Mouse (Mus musculus) liver, adult 2 months (tissue): Measurements from ENCODE around the gene Nup50. TPM values are rescaled to one million over a fixed set of nuclear protein-coding genes. Genes with fewer than 3 reads are reported as not detected.
A peak's percentile ranks its signal among the peaks of the same experiment; 100 is the strongest.

Experiments
- DNase-seq: peaks from one replicate; pipeline ENCODE4 v3.0.0-alpha.2; 2011; ENCODE audit warnings: low read depth, low spot score; ENCODE audit errors: extremely low read depth
- H3K27ac ChIP-seq: fragments of 200-500 bp; replicated peaks from 2 replicates; pipeline ENCODE4 v1.5.1; 2012; ENCODE audit warnings: low read depth, mild to moderate bottlenecking, control low read depth, inconsistent platforms, low read length; ENCODE audit not compliant: insufficient read depth
- H3K27me3 ChIP-seq: fragments of 200-500 bp; 2 replicates; pipeline ENCODE4 v1.6.1; 2012; ENCODE audit warnings: mild to moderate bottlenecking, moderate library complexity, low read length, inconsistent platforms; ENCODE audit not compliant: control insufficient read depth, insufficient read depth
- H3K36me3 ChIP-seq: fragments of 200-500 bp; 2 replicates; pipeline ENCODE4 v1.6.1; 2012; ENCODE audit warnings: low read length, inconsistent platforms; ENCODE audit not compliant: control insufficient read depth, insufficient read depth
- H3K4me1 ChIP-seq: fragments of 200-500 bp; 2 replicates; pipeline ENCODE4 v1.6.1; 2011; ENCODE audit warnings: low read length; ENCODE audit not compliant: control insufficient read depth, insufficient read depth
- H3K4me3 ChIP-seq: fragments of 200-500 bp; 2 replicates; pipeline ENCODE4 v1.5.1; 2011; ENCODE audit warnings: low read depth, mild to moderate bottlenecking, control low read depth, low read length, moderate library complexity; ENCODE audit not compliant: insufficient read depth
- H3K79me2 ChIP-seq: fragments of 200-500 bp; 2 replicates; pipeline ENCODE4 v1.6.1; 2012; ENCODE audit warnings: inconsistent platforms, mild to moderate bottlenecking, low read length, moderate library complexity; ENCODE audit not compliant: control insufficient read depth, insufficient read depth
- H3K9ac ChIP-seq: fragments of 200-500 bp; 2 replicates; pipeline ENCODE4 v1.6.1; 2012; ENCODE audit warnings: low read depth, mild to moderate bottlenecking, control low read depth, inconsistent platforms, low read length
- CTCF ChIP-seq: fragments of 200-500 bp; IDR thresholded peaks from 2 replicates; pipeline ENCODE4 v1.5.1; 2011; ENCODE audit warnings: low read depth, low read length, control low read depth
- POLR2A ChIP-seq: fragments of 200-500 bp; IDR thresholded peaks from 2 replicates; pipeline ENCODE4 v1.6.1; 2011; ENCODE audit warnings: low read length, control low read depth; ENCODE audit not compliant: insufficient read depth; ENCODE audit errors: extremely low read depth
- WGBS: fragments of 180-500 bp; shearing (Covaris S2); methylation state at CpG from one replicate; pipeline ENCODE4 v1.1.7; 2018; 5-methylcytosine and 5-hydroxymethylcytosine counted together
- polyA plus RNA-seq: library from polyadenylated mRNA; depleted of rRNA; stranded (reverse); fragments of >200 nt; gene quantifications from 2 replicates; pipeline ENCODE4 v1.2.3, GENCODE M21; 2012
- total RNA-seq: library from RNA; depleted of rRNA; stranded (reverse); fragments of >200 nt; gene quantifications from 2 replicates; pipeline ENCODE4 v1.2.3, GENCODE M21; 2014

The Nup50 gene
- total and polyA plus RNA-seq, 2 experiments: 5.0 to 9.0 TPM

DNA sequence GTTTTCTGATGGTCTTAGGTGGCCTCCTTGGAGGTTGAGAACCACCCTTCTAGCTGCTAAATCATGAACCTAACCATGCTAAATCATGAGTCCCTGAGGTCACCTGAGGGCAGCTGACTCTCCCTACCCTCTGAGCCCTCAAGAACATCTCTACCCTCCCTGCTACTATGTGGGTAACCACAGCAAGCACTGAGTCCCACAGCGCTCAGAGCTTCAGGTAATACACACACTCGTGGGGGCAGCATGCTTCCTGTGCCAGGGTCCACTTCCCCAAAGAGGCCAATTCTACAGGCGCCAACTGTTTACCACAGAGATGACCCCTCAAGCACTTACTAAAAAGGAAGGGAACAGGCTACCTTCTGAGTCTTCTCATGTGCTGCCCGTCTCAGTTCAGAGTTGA lies 45.3 kb downstream of the Nup50 start:
- H3K4me3 ChIP-seq: no peak overlapping the region
- no peaks in the 10 kb centered on the region for H3K27me3 ChIP-seq
- no peak for DNase-seq
- no peak overlapping the region for H3K9ac ChIP-seq
- peaks cover 34% of the 10 kb centered on the region; the same call in 1 of the 2 replicates for H3K79me2 ChIP-seq
- no peak overlapping the region for H3K27ac ChIP-seq
- 83% methylated on average over 4 of the region's 4 CpGs for WGBS
- H3K4me1 ChIP-seq: peaks cover 4% of the 10 kb centered on the region
- TF ChIP-seq POLR2A (no peak), CTCF (no peak)
- H3K36me3 ChIP-seq: no peaks in the 10 kb centered on the region

GRCm38 (mm10) chr15:84972860-84973543 lies 49.8 kb downstream of the Nup50 start:
- H3K79me2 ChIP-seq: peaks cover 27% of the 10 kb centered on the region
- no peak overlapping the region for H3K4me3 ChIP-seq
- no peaks in the 10 kb centered on the region for H3K36me3 ChIP-seq
- DNase-seq: peak; percentile 81
- 0 out of 2 replicates have a peak, but pooled peaks have one; percentile 16 for TF ChIP-seq CTCF
- no peak for TF ChIP-seq POLR2A
- 54% methylated on average over 8 of the region's 8 CpGs for WGBS
- H3K9ac ChIP-seq: no peak overlapping the region
- no peak overlapping the region for H3K27ac ChIP-seq
- H3K4me1 ChIP-seq: peaks cover 10% of the 10 kb centered on the region
- no peaks in the 10 kb centered on the region for H3K27me3 ChIP-seq

DNA sequence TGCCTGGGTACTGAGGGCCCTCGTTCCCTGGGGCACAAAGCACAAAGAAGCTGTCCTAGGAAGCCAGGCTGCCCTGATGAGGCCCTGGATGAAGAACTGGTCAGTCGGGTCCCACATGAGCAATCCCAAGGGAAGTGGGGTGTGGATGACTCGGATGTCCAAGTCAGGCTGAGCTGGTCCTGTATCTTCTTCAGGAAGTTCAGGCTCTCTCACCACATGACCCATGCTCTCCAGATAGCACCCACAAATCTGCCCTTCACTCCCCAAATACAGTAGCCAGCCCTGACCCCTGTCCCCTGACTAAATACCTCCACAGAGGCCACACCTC lies 50.3 kb downstream of the Nup50 start:
- Histone ChIP-seq H3K27me3 (no peaks in the 10 kb centered on the region), H3K9ac (no peak overlapping the region), H3K79me2 (peaks cover 26% of the 10 kb centered on the region), H3K4me1 (peaks cover 14% of the 10 kb centered on the region), H3K4me3 (no peak overlapping the region), H3K36me3 (no peaks in the 10 kb centered on the region), H3K27ac (no peak overlapping the region)
- DNase-seq: peak; percentile 38
- 51% methylated on average over 3 of the region's 3 CpGs for WGBS
- TF ChIP-seq CTCF (no peak), POLR2A (no peak)

GRCm38 (mm10) chr15:84975729-84976128 lies 52.5 kb downstream of the Nup50 start:
- TF ChIP-seq POLR2A (no peak), CTCF (no peak)
- Histone ChIP-seq H3K4me1 (peaks cover 17% of the 10 kb centered on the region), H3K9ac (no peak overlapping the region), H3K36me3 (no peaks in the 10 kb centered on the region), H3K79me2 (peaks cover 34% of the 10 kb centered on the region), H3K4me3 (no peak overlapping the region), H3K27me3 (no peaks in the 10 kb centered on the region), H3K27ac (no peak overlapping the region)
- 70% methylated on average over 4 of the region's 4 CpGs for WGBS
- no peak for DNase-seq

DNA sequence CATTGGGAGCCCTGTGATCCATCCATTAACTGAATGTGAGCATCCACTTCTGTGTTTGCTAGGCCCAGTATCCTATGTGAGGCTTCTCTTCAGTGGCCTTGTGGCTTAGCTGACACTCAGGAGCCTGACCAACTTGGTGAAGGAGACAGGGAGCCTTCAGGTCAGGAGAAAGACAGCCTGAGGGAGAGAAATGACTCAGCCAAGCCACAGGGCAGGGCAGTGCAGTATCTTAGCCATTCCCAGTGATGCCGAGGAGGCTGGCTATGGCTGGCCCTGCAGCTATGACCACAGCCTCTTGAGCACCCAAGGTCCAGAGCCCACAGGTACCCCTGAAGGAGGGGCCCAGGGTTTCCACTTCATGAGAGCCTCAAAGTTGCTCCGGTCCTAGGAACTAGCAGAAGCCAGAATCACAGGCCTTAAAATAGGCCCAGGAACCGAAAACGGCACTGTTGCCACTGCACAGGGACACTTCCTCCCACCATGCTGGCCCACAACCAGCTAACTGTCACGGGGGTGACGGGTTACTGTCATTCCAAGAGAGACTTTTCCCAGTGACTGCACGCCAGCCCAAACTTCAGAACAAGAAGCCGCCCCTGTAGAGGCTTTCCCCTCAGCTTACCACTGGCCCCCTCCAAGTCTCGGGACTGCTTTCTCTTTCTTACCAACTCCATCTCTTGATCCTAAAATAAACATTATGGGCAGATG lies 58.5 kb downstream of the Nup50 start:
- no peak for DNase-seq
- TF ChIP-seq CTCF: no peak
- no peak for TF ChIP-seq POLR2A
- Histone ChIP-seq H3K4me1 (peaks cover 17% of the 10 kb centered on the region), H3K9ac (no peak overlapping the region), H3K36me3 (no peaks in the 10 kb centered on the region), H3K4me3 (no peak overlapping the region), H3K27ac (no peak overlapping the region), H3K27me3 (no peaks in the 10 kb centered on the region), H3K79me2 (peaks cover 40% of the 10 kb centered on the region)
- WGBS: 75% methylated on average over 9 of the region's 9 CpGs

DNA sequence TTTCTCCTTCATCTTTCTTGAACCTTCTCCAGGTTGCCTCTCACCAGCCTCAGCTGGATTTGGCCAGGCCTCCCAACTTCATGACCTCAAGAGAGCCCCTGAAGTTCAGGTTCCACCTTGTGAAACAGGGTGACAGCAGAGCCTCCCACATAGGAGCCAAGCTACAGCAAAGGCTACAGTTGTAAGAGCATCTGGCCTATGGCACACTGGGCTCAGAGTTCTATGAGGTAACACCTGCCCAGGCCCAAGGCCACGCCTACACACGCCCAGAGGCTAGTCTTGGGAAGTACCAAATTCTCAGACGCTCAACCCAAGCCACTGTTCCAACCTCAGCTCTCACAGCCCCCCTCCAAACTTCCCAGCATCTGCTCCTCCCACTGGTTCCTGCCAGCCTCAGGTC lies 59.7 kb downstream of the Nup50 start:
- Histone ChIP-seq H3K4me1 (peaks cover 19% of the 10 kb centered on the region), H3K79me2 (peaks cover 41% of the 10 kb centered on the region), H3K9ac (no peak overlapping the region), H3K4me3 (no peak overlapping the region), H3K27ac (peak overlapping the region; percentile 10), H3K27me3 (no peaks in the 10 kb centered on the region), H3K36me3 (no peaks in the 10 kb centered on the region)
- TF ChIP-seq POLR2A: no peak
- TF ChIP-seq CTCF: no peak
- 26% methylated on average over 3 of the region's 3 CpGs for WGBS
- DNase-seq: peak; percentile 98
